Mouse (Mus musculus) bone marrow macrophage, adult 2 months (primary cell): Measurements from ENCODE around the gene Sema4d.

Experiments
- CTCF ChIP-seq: IDR thresholded peaks from 2 replicates; pipeline ENCODE4 v1.5.1; 2012; ENCODE audit warnings: low read depth, mild to moderate bottlenecking, low read length, moderate library complexity
- POLR2A ChIP-seq: IDR thresholded peaks from 2 replicates; pipeline ENCODE4 v1.6.1; 2012; ENCODE audit warnings: mild to moderate bottlenecking, low read depth, low read length, borderline replicate concordance

- no peak for TF ChIP-seq POLR2A
- no peak for TF ChIP-seq CTCF
Observed at GRCm38 (mm10) chr13:51677041-51677440, 116.5 kb downstream of the Sema4d start.
